Comparison of ENCODE assay signal across 13 mouse cellular contexts in genomic region chr8:77451466-77452382, GRCm38 (mm10).
DNase-seq lines count a peak whose midpoint lies in the region; ATAC-seq and TF ChIP-seq lines count a peak whose summit lies in the region.
"Had no signal": no experiment of that assay in that cellular context is flagged by ENCODE, and none has a peak within 500 bp of the region (broad histone marks: within the 10 kb centered on the region; RNA-seq: fewer than 3 reads in every experiment).

No protein-coding gene starts in this region.

- no peaks in the 10 kb centered on the region for H3K4me1 ChIP-seq in lung, postnatal 0 days (ENCODE audit: insufficient read depth, low read depth, low read length)
- H3K4me1 ChIP-seq in small intestine, adult 2 months (ENCODE audit: control insufficient read depth, insufficient read depth, insufficient read length, low read length), result peaks cover 3% of the 10 kb centered on the region; the same call in 1 of the 2 replicates
- H3K4me1 ChIP-seq: embryonic facial prominence, embryonic 15.5 days; neural tube, embryonic 15.5 days had no signal

- no peak overlapping the region for H3K4me2 ChIP-seq in lung, postnatal 0 days (replicated peaks; ENCODE audit: low read depth, low read length)
- H3K4me2 ChIP-seq: embryonic facial prominence, embryonic 15.5 days; neural tube, embryonic 15.5 days had no signal

- no peak for TF ChIP-seq CTCF in lung, postnatal 0 days (IDR thresholded peaks at IDR 0.05)
- TF ChIP-seq CTCF in small intestine, adult 2 months (IDR thresholded peaks at IDR 0.05; ENCODE audit: extremely low read depth, insufficient read length, insufficient replicate concordance, low read depth, low read length), result no peak

- H3K27ac ChIP-seq in lung, postnatal 0 days (ENCODE audit: low read length), result no peak overlapping the region
- H3K27ac ChIP-seq in small intestine, adult 2 months (ENCODE audit: insufficient read depth, low read depth, low read length), result peak overlapping the region; percentile 22; the same call in 1 of the 2 replicates
- H3K27ac ChIP-seq: embryonic facial prominence, embryonic 15.5 days; layer of hippocampus, adult 2 months; midbrain, embryonic 10.5 days; neural tube, embryonic 15.5 days had no signal

- no peak overlapping the region for H3K9ac ChIP-seq in lung, postnatal 0 days (replicated peaks; ENCODE audit: low read depth)
- H3K9ac ChIP-seq: embryonic facial prominence, embryonic 15.5 days; neural tube, embryonic 15.5 days had no signal

- no peak for TF ChIP-seq EP300 in lung, postnatal 0 days (IDR thresholded peaks at IDR 0.05)

- DNase-seq in lung, postnatal 0 days (ENCODE audit: low spot score), result peak; percentile 31
- no peak for DNase-seq in lung, postnatal 25 days (ENCODE audit: low spot score)
- DNase-seq in CD8-positive naive resting alpha-beta T cell, adult 2 months (ENCODE audit: low read depth in 2 of 2, low spot score in 2 of 2), result peak; percentile 21 to 46
- DNase-seq in cerebellum, postnatal 25 days, result no peak
- DNase-seq in layer of hippocampus, adult 9-10 months (ENCODE audit: low spot score), result no peak
- DNase-seq: cerebellum, adult 8-10 months; kidney, adult 18-20 months had no signal

- TF ChIP-seq POLR2A in small intestine, adult 2 months (IDR thresholded peaks at IDR 0.05; ENCODE audit: low read depth, low read length), result no peak

- no peak overlapping the region for H3K4me3 ChIP-seq in lung, postnatal 0 days (ENCODE audit: low read depth, low read length)
- no peak overlapping the region for H3K4me3 ChIP-seq in small intestine, adult 2 months (ENCODE audit: low read depth, low read length)
- H3K4me3 ChIP-seq: embryonic facial prominence, embryonic 15.5 days; layer of hippocampus, adult 2 months; midbrain, embryonic 10.5 days; neural tube, embryonic 15.5 days had no signal

- H3K27me3 ChIP-seq in lung, postnatal 0 days (replicated peaks; ENCODE audit: insufficient read depth, low read length), result no peaks in the 10 kb centered on the region
- H3K27me3 ChIP-seq in small intestine, adult 2 months (ENCODE audit: control insufficient read depth, insufficient read depth, low read length), result no peaks in the 10 kb centered on the region
- H3K27me3 ChIP-seq: embryonic facial prominence, embryonic 15.5 days; neural tube, embryonic 15.5 days had no signal

- WGBS in lung, postnatal 0 days, result 80% methylated on average over 21 of the region's 21 CpGs
- 81% methylated on average over 21 of the region's 21 CpGs for WGBS in small intestine, adult 2 months

- ATAC-seq in lung, postnatal 0 days, result no peak
- ATAC-seq in hematopoietic stem cell, adult 5-6 weeks (replicated peaks in 1 of 2; ENCODE audit: insufficient read depth in 1 of 2, low FRiP score in 2 of 2, low TSS enrichment in 1 of 2, low read depth in 1 of 2, poor library complexity in 2 of 2, severe bottlenecking in 2 of 2), result peak; percentile 59 to 65; a peak in 3 of 4 replicates

- no peaks in the 10 kb centered on the region; the same call in 1 of the 2 replicates for H3K9me3 ChIP-seq in lung, postnatal 0 days (ENCODE audit: low read length)
- H3K9me3 ChIP-seq: midbrain, embryonic 10.5 days had no signal

- peaks cover 6% of the 10 kb centered on the region; the same call in 1 of the 2 replicates for H3K36me3 ChIP-seq in lung, postnatal 0 days (ENCODE audit: insufficient read depth, low read length)
- no peaks in the 10 kb centered on the region for H3K36me3 ChIP-seq in small intestine, adult 2 months (ENCODE audit: control insufficient read depth, insufficient read depth, low read length)

Comparison
In these comparisons a context has a peak if more than half of its experiments do, and no peak if none do; other contexts are left out.
1. DNase-seq: peak in lung, postnatal 0 days (single experiment) and CD8-positive naive resting alpha-beta T cell, adult 2 months (2 of 2); none in lung, postnatal 25 days (single experiment), cerebellum, postnatal 25 days (0 of 2) and layer of hippocampus, adult 9-10 months (single experiment).